Mouse (Mus musculus) cerebellum, adult 2 months (tissue): ENCODE measurements at regions not wholly inside any gene's neighbourhood (a gene's known extent, or its start where the extent isn't known, plus 50 kb on each side); places are given as distances from the start of the nearest gene placed in this dataset.

Experiments
- DNase-seq, 2 experiments: peaks; one replicate each; pipeline ENCODE4 v3.0.0; 2021
- H3K27ac ChIP-seq: fragments of 200-500 bp; 2 replicates; pipeline ENCODE4 v1.5.1; 2012; ENCODE audit warnings: low read length, control low read depth, inconsistent platforms; ENCODE audit not compliant: insufficient read depth
- H3K27me3 ChIP-seq: fragments of 200-500 bp; 2 replicates; pipeline ENCODE4 v1.6.1; 2012; ENCODE audit warnings: inconsistent platforms, mild to moderate bottlenecking, low read length, moderate library complexity; ENCODE audit not compliant: control insufficient read depth, insufficient read depth
- H3K4me1 ChIP-seq: fragments of 200-500 bp; 2 replicates; pipeline ENCODE4 v1.6.1; 2011; ENCODE audit warnings: low read length; ENCODE audit not compliant: control insufficient read depth, insufficient read depth
- H3K4me3 ChIP-seq: fragments of 200-500 bp; replicated peaks from 2 replicates; pipeline ENCODE3; 2011; ENCODE audit warnings: mild to moderate bottlenecking, low read depth, low read length, control low read depth; ENCODE audit not compliant: insufficient read depth
- CTCF ChIP-seq: fragments of 200-500 bp; IDR thresholded peaks from 2 replicates; pipeline ENCODE4 v1.5.1; 2011; ENCODE audit warnings: low read depth, mild to moderate bottlenecking, control low read depth, low read length, moderate library complexity, borderline replicate concordance; ENCODE audit not compliant: insufficient read depth
- POLR2A ChIP-seq: fragments of 200-500 bp; IDR thresholded peaks from 2 replicates; pipeline ENCODE4 v1.6.1; 2011; ENCODE audit warnings: low read length, control low read depth, borderline replicate concordance; ENCODE audit not compliant: insufficient read depth
- WGBS: fragments of 180-500 bp; shearing (Covaris S2); methylation state at CpG from one replicate; pipeline ENCODE4 v1.1.7; 2018; 5-methylcytosine and 5-hydroxymethylcytosine counted together

DNA sequence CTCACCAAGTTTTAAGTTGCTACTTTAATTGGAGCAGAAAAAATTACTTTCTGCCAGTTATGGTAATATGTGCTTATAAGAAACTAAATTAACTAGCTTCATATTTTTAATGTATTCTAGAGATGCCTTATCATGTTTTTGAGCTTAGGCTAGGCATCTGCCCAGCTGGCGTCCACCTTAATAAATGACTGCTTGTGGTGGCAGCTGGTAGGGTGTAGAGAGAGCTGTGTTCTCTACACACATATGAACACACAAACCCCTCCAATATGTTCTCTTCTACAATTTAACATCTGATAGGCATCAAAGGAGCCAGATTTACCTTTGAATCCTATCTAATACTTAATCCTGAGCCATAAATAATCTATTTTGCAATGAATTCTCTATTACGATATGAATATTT lies 173.4 kb downstream of the Gm4340 start:
- Histone ChIP-seq H3K27ac (no peak overlapping the region), H3K4me3 (no peak overlapping the region), H3K4me1 (no peaks in the 10 kb centered on the region), H3K27me3 (no peaks in the 10 kb centered on the region)
- TF ChIP-seq CTCF: no peak
- TF ChIP-seq POLR2A: no peak
- no peak for DNase-seq
- 74% methylated on average over 2 of the region's 2 CpGs for WGBS

DNA sequence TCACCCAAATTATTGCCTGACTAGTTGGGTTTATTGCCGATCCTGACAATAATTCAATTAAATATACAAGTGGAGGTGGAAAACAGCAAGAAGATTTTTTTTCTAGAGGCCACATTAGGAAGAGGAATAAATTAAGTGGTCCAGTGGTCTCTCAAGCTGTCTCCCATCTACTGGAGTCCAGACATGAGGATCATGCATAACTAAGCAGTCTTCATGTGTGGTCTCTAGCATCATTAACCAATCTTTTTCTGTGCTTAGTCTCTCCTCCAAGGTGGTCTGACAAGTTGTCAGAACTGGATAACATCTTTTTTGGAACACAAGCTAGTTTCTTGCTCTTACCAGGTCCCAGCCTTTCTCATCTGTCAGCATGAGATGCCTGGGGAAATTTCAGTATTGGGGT lies 180.7 kb downstream of the Gm4340 start:
- TF ChIP-seq POLR2A: no peak
- no peak for TF ChIP-seq CTCF
- no peak for DNase-seq
- no peaks in the 10 kb centered on the region for H3K4me1 ChIP-seq
- WGBS: 11% methylated on average over 1 of the region's 1 CpGs
- no peak overlapping the region for H3K27ac ChIP-seq
- H3K27me3 ChIP-seq: no peaks in the 10 kb centered on the region
- H3K4me3 ChIP-seq: no peak overlapping the region

DNA sequence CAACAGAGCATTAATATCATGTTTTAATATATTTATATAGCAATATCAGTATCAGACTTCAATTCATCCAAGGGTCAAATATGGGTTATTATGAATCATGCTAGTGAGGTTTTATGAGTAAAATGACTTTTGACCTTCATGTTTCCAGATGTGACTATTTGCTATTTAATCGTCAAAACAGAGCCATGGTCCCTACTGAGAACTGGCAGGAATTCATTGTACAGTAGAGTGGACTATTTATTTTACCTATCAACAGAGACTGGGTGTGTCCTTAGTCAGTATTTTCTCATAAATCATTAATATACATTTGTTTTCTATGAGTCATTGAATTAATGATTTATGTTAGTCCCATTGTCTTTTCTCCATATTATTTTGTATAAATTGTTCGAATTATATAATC lies 194.4 kb downstream of the Gm4340 start:
- WGBS: 60% methylated on average over 2 of the region's 2 CpGs
- no peak for TF ChIP-seq POLR2A
- TF ChIP-seq CTCF: no peak
- no peaks in the 10 kb centered on the region for H3K4me1 ChIP-seq
- DNase-seq: no peak
- H3K27ac ChIP-seq: no peak overlapping the region
- no peak overlapping the region for H3K4me3 ChIP-seq
- no peaks in the 10 kb centered on the region for H3K27me3 ChIP-seq

DNA sequence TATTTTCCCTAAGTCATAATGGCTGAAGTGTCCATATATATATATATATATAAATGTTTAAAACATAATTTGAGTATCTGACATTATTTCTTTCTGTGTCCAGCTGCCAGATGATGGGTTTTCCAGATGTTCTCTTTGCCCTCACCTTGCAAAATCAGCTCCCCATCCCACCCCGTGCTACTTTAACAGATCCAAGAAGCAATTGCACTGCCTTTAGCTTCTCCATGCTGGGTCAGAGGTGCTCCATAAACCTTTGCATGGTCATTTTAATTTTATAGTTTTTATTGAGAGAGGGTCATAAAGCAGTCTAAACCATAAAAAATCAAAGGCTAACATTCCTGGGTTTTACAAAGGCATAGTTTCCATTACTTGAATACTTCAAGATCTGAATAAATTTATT lies 201.9 kb downstream of the Gm4340 start:
- DNase-seq: no peak
- TF ChIP-seq CTCF (no peak), POLR2A (no peak)
- Histone ChIP-seq H3K4me1 (no peaks in the 10 kb centered on the region), H3K27me3 (no peaks in the 10 kb centered on the region), H3K27ac (no peak overlapping the region), H3K4me3 (no peak overlapping the region)
- 97% methylated on average over 1 of the region's 1 CpGs for WGBS

DNA sequence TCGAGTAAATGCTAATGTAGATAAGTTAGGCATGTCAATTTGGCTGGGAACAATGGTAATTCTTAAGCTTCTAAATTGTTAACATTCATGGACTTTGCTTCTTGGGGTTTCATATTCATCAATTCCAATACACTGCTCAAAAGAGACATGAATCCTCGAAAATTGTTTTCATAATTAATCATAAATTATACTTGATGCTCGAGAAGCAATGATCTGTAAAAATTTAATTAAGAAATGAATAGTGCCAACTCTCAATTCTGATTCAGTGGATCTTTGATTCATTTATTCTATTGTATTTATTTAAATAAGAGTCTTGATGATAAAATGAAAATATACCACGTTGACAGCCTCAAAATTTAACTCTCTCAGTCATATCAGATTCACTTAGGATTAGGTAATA lies 214.9 kb downstream of the Gm4340 start:
- TF ChIP-seq POLR2A (no peak), CTCF (no peak)
- 19% methylated on average over 4 of the region's 4 CpGs for WGBS
- DNase-seq: no peak
- Histone ChIP-seq H3K27me3 (no peaks in the 10 kb centered on the region), H3K27ac (no peak overlapping the region), H3K4me1 (no peaks in the 10 kb centered on the region), H3K4me3 (no peak overlapping the region)

DNA sequence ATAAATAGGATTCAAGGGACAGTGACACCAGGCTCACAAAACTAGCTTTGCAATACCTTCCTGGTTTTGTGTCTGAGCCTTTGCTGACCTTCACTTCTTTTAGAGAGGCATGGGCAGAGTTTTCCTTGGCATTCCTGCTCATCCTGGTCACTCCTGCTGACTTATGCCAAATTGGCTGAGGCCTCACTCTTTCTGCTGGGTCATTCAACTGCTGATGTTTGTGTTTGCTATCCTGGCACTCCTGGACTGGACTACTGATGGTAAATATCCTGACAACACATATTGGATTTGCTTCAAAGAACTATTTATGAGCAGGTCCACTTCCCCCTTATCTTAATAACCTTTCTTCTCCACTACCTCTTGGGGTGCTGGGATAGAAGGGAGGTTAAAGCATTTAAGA lies 228.7 kb downstream of the Gm4340 start:
- Histone ChIP-seq H3K27me3 (no peaks in the 10 kb centered on the region), H3K4me3 (no peak overlapping the region), H3K4me1 (no peaks in the 10 kb centered on the region), H3K27ac (no peak overlapping the region)
- no peak for TF ChIP-seq CTCF
- TF ChIP-seq POLR2A: no peak
- no peak for DNase-seq

DNA sequence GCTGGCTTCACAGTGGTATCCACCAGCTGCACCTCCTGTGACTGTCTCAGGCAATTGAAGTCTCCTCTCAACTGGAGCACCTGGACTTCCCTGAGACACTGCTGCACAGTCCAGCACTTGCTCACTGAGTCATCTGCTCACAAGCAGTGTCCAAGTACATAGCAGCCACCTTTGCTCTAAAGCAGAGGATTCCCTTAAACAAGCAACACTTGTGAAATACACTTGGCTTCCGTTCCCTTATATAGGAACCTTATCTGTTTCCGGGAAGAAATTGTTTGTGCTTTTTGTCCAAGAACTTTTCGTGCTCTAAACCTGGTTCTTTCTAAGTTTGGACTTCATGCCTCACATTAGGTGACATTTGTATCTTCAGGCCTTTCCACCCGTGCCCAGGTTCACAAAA lies 229.3 kb downstream of the Gm4340 start:
- no peak for DNase-seq
- H3K4me1 ChIP-seq: no peaks in the 10 kb centered on the region
- no peak overlapping the region for H3K4me3 ChIP-seq
- no peaks in the 10 kb centered on the region for H3K27me3 ChIP-seq
- TF ChIP-seq POLR2A (no peak), CTCF (no peak)
- H3K27ac ChIP-seq: no peak overlapping the region
- WGBS: 83% methylated on average over 4 of the region's 4 CpGs

DNA sequence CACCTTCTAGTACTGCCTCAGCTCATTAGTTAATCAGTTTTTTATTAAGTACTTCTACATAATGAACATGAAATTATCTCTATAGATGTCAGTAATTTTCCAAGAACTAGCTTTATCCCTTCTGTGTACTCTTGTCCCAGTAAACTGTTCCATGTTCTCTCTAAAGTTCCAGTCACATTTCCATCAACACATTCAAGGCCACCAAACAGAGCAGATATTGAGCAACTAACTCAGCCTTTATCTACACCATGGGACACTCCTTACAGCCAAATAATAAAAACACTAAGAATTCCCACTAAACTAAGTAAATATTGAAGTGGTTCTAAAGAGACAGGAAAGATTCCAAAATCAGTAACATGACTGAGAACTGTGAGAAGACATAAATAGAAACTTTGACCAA lies 229.9 kb downstream of the Gm4340 start:
- Histone ChIP-seq H3K27ac (no peak overlapping the region), H3K27me3 (no peaks in the 10 kb centered on the region), H3K4me3 (no peak overlapping the region), H3K4me1 (no peaks in the 10 kb centered on the region)
- no peak for TF ChIP-seq POLR2A
- no peak for TF ChIP-seq CTCF
- no peak for DNase-seq

DNA sequence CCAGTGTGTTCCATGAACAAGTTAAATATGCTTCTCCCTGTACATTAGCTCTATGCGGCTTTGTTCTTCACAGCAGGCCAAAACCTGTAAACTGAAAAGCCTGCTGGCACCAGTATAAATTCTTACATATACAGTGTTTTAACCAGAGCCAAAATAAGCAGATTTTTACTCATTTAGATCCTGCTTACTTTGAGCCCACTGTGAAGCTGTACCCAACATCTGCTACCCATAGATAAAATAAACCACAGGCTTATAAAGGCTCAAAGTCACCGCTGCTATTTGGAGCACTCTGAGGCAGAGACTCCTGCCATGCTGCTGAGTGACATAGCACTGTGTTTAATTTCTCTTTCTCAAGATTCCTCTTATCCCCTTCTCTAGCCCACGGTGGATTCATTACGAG lies 251.1 kb downstream of the Gm4340 start:
- 58% methylated on average over 4 of the region's 4 CpGs for WGBS
- no peak overlapping the region for H3K4me3 ChIP-seq
- TF ChIP-seq POLR2A: no peak
- no peak for TF ChIP-seq CTCF
- H3K4me1 ChIP-seq: no peaks in the 10 kb centered on the region
- no peak for DNase-seq
- no peaks in the 10 kb centered on the region for H3K27me3 ChIP-seq
- no peak overlapping the region for H3K27ac ChIP-seq
